Mouse (Mus musculus): ENCODE results near the gene Ccdc138. TPM values are rescaled to one million over a fixed set of nuclear protein-coding genes. Genes with fewer than 3 reads are reported as not detected.
"Not testable (repeated sequence)": the region's sequence is repeated elsewhere in the genome, so short reads cannot be mapped to it uniquely, and the experiment has no call there.

Ccdc138 gene
- total and polyA plus RNA-seq, 2 experiments from 2014 or later, result 1.9 to 2.8 TPM

GRCm38 (mm10) chr10:58529358-58529757 is 31.6 kb downstream of the Ccdc138 start:
- no peak overlapping the region for H3K9ac ChIP-seq (replicated peaks; ENCODE audit: low read depth, low read length)
- DNase-seq (ENCODE audit: low spot score) (no peak), ATAC-seq (ENCODE audit: insufficient read depth, low read depth) (no peak)
- no peak for TF ChIP-seq EP300 (IDR thresholded peaks at IDR 0.05; ENCODE audit: low read depth)
- no peak overlapping the region for H3K4me3 ChIP-seq (ENCODE audit: low read depth, low read length)
- 82% methylated on average over 1 of the region's 1 CpGs for WGBS
- no peaks in the 10 kb centered on the region for H3K9me3 ChIP-seq (replicated peaks; ENCODE audit: control insufficient read depth, low read length)
- no peaks in the 10 kb centered on the region for H3K27me3 ChIP-seq (ENCODE audit: control insufficient read depth, insufficient read depth, low read length)
- no peak overlapping the region for H3K27ac ChIP-seq (ENCODE audit: low read depth)
- peaks cover 20% of the 10 kb centered on the region; the same call in 1 of the 2 replicates for H3K36me3 ChIP-seq (replicated peaks; ENCODE audit: control insufficient read depth, insufficient read depth, low read length)
- H3K4me2 ChIP-seq (ENCODE audit: low read depth, low read length), result no peak overlapping the region
- H3K4me1 ChIP-seq (ENCODE audit: control insufficient read depth, insufficient read depth), result no peaks in the 10 kb centered on the region

DNA sequence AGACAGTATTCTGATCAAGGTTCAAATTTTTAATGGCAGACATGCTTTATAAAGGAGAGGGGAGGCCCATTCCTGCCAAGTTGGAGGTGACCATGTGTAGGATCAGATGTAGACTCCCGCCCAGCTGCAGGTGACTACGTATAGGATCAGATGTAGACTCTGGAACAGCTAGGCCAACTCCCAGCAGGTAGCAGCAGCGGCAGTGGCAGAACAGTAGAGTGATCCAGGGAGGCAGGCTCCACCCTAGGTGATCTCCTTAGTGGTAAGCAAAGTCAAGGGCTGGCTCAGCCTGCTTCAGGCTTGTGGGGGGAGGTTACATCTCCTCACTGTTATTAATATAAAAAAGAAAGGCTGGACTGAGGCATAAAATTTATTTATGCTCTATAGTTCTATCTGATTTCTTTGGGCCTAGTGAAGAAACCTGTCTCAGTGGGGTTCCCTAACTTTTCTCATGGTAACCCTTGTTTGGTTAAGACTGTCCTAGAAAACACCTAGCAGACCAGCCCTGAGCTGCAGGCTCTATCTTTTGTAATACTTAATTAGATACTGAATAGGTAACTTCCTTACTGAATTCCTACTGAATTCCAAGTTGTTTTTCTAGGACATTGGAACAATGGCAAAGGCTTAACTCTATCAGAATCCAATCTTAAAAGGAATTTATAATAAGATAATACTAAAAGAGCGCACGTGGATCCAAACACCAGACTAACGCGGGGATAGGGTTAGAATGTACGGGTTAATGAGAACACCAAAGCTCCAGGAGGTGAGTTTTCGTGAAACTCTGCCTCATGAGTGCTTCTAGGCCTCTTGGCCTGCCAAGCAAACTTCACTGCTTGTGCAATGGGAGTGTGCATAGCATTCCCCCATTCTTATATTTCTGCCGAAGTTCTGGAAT is 33.4 kb downstream of the Ccdc138 start:
- Histone ChIP-seq H3K4me2 (ENCODE audit: low read depth, low read length) (no peak overlapping the region), H3K27me3 (ENCODE audit: control insufficient read depth, insufficient read depth, low read length) (no peaks in the 10 kb centered on the region), H3K27ac (ENCODE audit: low read depth) (no peak overlapping the region), H3K36me3 (replicated peaks; ENCODE audit: control insufficient read depth, insufficient read depth, low read length) (peaks cover 14% of the 10 kb centered on the region; the same call in 1 of the 2 replicates), H3K4me1 (ENCODE audit: control insufficient read depth, insufficient read depth) (no peaks in the 10 kb centered on the region), H3K9ac (replicated peaks; ENCODE audit: low read depth, low read length) (no peak overlapping the region), H3K9me3 (replicated peaks; ENCODE audit: control insufficient read depth, low read length) (no peaks in the 10 kb centered on the region), H3K4me3 (ENCODE audit: low read depth, low read length) (no peak overlapping the region)
- 86% methylated on average over 10 of the region's 10 CpGs for WGBS
- ATAC-seq (ENCODE audit: insufficient read depth, low read depth), result no peak
- no peak for DNase-seq (ENCODE audit: low spot score)
- TF ChIP-seq CTCF (IDR thresholded peaks at IDR 0.05; ENCODE audit: low read depth), result no peak
- no peak for TF ChIP-seq EP300 (IDR thresholded peaks at IDR 0.05; ENCODE audit: low read depth)

- Histone ChIP-seq H3K27ac (ENCODE audit: low read depth) (no peak overlapping the region), H3K27me3 (ENCODE audit: control insufficient read depth, insufficient read depth, low read length) (no peaks in the 10 kb centered on the region), H3K4me2 (ENCODE audit: low read depth, low read length) (no peak overlapping the region), H3K4me1 (ENCODE audit: control insufficient read depth, insufficient read depth) (no peaks in the 10 kb centered on the region), H3K4me3 (ENCODE audit: low read depth, low read length) (no peak overlapping the region), H3K36me3 (replicated peaks; ENCODE audit: control insufficient read depth, insufficient read depth, low read length) (peaks cover 12% of the 10 kb centered on the region; the same call in 1 of the 2 replicates), H3K9ac (replicated peaks; ENCODE audit: low read depth, low read length) (no peak overlapping the region), H3K9me3 (replicated peaks; ENCODE audit: control insufficient read depth, low read length) (no peaks in the 10 kb centered on the region)
- 89% methylated on average over 2 of the region's 2 CpGs for WGBS
- ATAC-seq (ENCODE audit: insufficient read depth, low read depth), result no peak
- TF ChIP-seq CTCF (IDR thresholded peaks at IDR 0.05; ENCODE audit: low read depth) (no peak), EP300 (IDR thresholded peaks at IDR 0.05; ENCODE audit: low read depth) (no peak)
- DNase-seq (ENCODE audit: low spot score), result no peak
Measured at GRCm38 (mm10) chr10:58532177-58532576, 34.4 kb downstream of the Ccdc138 start.

GRCm38 (mm10) chr10:58536276-58536675 is 38.5 kb downstream of the Ccdc138 start:
- H3K27ac ChIP-seq (ENCODE audit: low read depth); H3K9ac ChIP-seq (replicated peaks; ENCODE audit: low read depth, low read length); H3K27me3 ChIP-seq (ENCODE audit: control insufficient read depth, insufficient read depth, low read length); H3K4me2 ChIP-seq (ENCODE audit: low read depth, low read length); DNase-seq (ENCODE audit: low spot score); H3K9me3 ChIP-seq (replicated peaks; ENCODE audit: control insufficient read depth, low read length); H3K4me3 ChIP-seq (ENCODE audit: low read depth, low read length); H3K4me1 ChIP-seq (ENCODE audit: control insufficient read depth, insufficient read depth); H3K36me3 ChIP-seq (replicated peaks; ENCODE audit: control insufficient read depth, insufficient read depth, low read length); ATAC-seq (ENCODE audit: insufficient read depth, low read depth): not testable (repeated sequence)
- 82% methylated on average over 5 of the region's 5 CpGs for WGBS

GRCm38 (mm10) chr10:58540613-58541012 is 42.9 kb downstream of the Ccdc138 start:
- no peak overlapping the region for H3K9ac ChIP-seq (replicated peaks; ENCODE audit: low read depth, low read length)
- no peaks in the 10 kb centered on the region for H3K9me3 ChIP-seq (replicated peaks; ENCODE audit: control insufficient read depth, low read length)
- ATAC-seq (ENCODE audit: insufficient read depth, low read depth), result no peak
- no peaks in the 10 kb centered on the region for H3K27me3 ChIP-seq (ENCODE audit: control insufficient read depth, insufficient read depth, low read length)
- no peak overlapping the region for H3K4me2 ChIP-seq (ENCODE audit: low read depth, low read length)
- DNase-seq (ENCODE audit: low spot score), result peak; percentile 17
- TF ChIP-seq CTCF (IDR thresholded peaks at IDR 0.05; ENCODE audit: low read depth), result peak; percentile 23
- no peak for TF ChIP-seq EP300 (IDR thresholded peaks at IDR 0.05; ENCODE audit: low read depth)
- H3K27ac ChIP-seq (ENCODE audit: low read depth), result no peak overlapping the region
- peaks cover 5% of the 10 kb centered on the region; the same call in 1 of the 2 replicates for H3K36me3 ChIP-seq (replicated peaks; ENCODE audit: control insufficient read depth, insufficient read depth, low read length)
- H3K4me1 ChIP-seq (ENCODE audit: control insufficient read depth, insufficient read depth), result peaks cover 12% of the 10 kb centered on the region; the same call in 1 of the 2 replicates
- WGBS, result 52% methylated on average over 13 of the region's 13 CpGs
- no peak overlapping the region for H3K4me3 ChIP-seq (ENCODE audit: low read depth, low read length)

DNA sequence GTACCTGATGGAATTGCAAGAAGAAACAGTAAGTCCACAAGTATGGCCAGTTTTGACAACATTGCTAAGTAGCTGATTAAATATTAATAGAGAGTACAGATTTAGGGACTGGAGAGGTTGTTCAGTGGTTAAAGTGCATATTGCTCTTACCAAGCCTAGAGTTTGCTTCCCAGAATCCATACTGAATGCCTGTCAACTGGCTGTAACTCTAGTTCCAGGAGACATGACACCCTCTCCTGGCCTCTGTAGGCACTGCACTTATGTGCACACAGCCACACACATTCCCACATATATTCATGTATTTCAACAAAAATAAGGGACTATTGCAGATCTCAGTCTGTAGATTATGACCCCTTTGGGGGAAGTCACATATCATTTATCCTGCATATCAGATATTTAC is 51.0 kb downstream of the Ccdc138 start:
- Histone ChIP-seq H3K27ac (ENCODE audit: low read depth) (no peak overlapping the region), H3K9me3 (replicated peaks; ENCODE audit: control insufficient read depth, low read length) (no peaks in the 10 kb centered on the region), H3K27me3 (ENCODE audit: control insufficient read depth, insufficient read depth, low read length) (no peaks in the 10 kb centered on the region), H3K4me2 (ENCODE audit: low read depth, low read length) (no peak overlapping the region), H3K36me3 (replicated peaks; ENCODE audit: control insufficient read depth, insufficient read depth, low read length) (no peaks in the 10 kb centered on the region), H3K4me1 (ENCODE audit: control insufficient read depth, insufficient read depth) (no peaks in the 10 kb centered on the region), H3K4me3 (ENCODE audit: low read depth, low read length) (no peak overlapping the region), H3K9ac (replicated peaks; ENCODE audit: low read depth, low read length) (no peak overlapping the region)
- ATAC-seq (ENCODE audit: insufficient read depth, low read depth), result no peak
- no peak for TF ChIP-seq EP300 (IDR thresholded peaks at IDR 0.05; ENCODE audit: low read depth)
- no peak for TF ChIP-seq CTCF (IDR thresholded peaks at IDR 0.05; ENCODE audit: low read depth)
- DNase-seq (ENCODE audit: low spot score), result no peak

All from heart, postnatal 0 days (tissue).